Mouse (Mus musculus): ENCODE measurements around the gene Gm20441.

- TF ChIP-seq CTCF (IDR thresholded peaks at IDR 0.05; ENCODE audit: borderline replicate concordance, control insufficient read depth, extremely low read depth, insufficient read depth, low read length, poor library complexity): no peak
- no peak for TF ChIP-seq POLR2A (IDR thresholded peaks at IDR 0.05; ENCODE audit: control insufficient read depth, extremely low read depth, insufficient read depth, low read length, poor library complexity)
Measured at GRCm38 (mm10) chr10:75823782-75824181, 43.0 kb upstream of the Gm20441 start.

Data from thymus, adult 2 months (tissue).